Mouse (Mus musculus) forebrain, embryonic 16.5 days (tissue): ENCODE measurements around the gene Uimc1. TPM values are rescaled to one million over a fixed set of nuclear protein-coding genes. Genes with fewer than 3 reads are reported as not detected.

Source experiments
- ATAC-seq: fragments of 200-750 bp; cut with Nextera tagmentation; 2 replicates; pipeline ENCODE4 v1.8.0; 2017; ENCODE audit warnings: mild to moderate bottlenecking, moderate library complexity
- H3K27ac ChIP-seq: fragments of 300-500 bp; sonication (generic); 2 replicates; pipeline ENCODE4 v1.5.1; 2014; ENCODE audit warnings: low read length, control low read depth
- H3K27me3 ChIP-seq: fragments of 300-500 bp; sonication (generic); replicated peaks from 2 replicates; pipeline ENCODE4 v1.6.1; 2014; ENCODE audit warnings: low read length; ENCODE audit not compliant: control insufficient read depth, insufficient read depth
- H3K36me3 ChIP-seq: fragments of 300-500 bp; sonication (generic); 2 replicates; pipeline ENCODE4 v1.6.1; 2014; ENCODE audit not compliant: control insufficient read depth, insufficient read depth
- H3K4me1 ChIP-seq: fragments of 300-500 bp; sonication (generic); replicated peaks from 2 replicates; pipeline ENCODE4 v1.6.1; 2014; ENCODE audit warnings: low read length; ENCODE audit not compliant: control insufficient read depth, insufficient read depth
- H3K4me2 ChIP-seq: fragments of 300-500 bp; sonication (generic); 2 replicates; pipeline ENCODE4 v1.6.1; 2014; ENCODE audit warnings: mild to moderate bottlenecking, low read length, control low read depth
- H3K4me3 ChIP-seq: fragments of 300-500 bp; sonication (generic); replicated peaks from 2 replicates; pipeline ENCODE4 v1.5.1; 2014; ENCODE audit warnings: mild to moderate bottlenecking, low read length, control low read depth
- H3K9ac ChIP-seq: fragments of 300-500 bp; sonication (generic); replicated peaks from 2 replicates; pipeline ENCODE4 v1.6.1; 2014; ENCODE audit warnings: low read depth, low read length, control low read depth
- H3K9me3 ChIP-seq: fragments of 300-500 bp; sonication (generic); 2 replicates; pipeline ENCODE4 v1.6.1; 2016; ENCODE audit warnings: low read length; ENCODE audit not compliant: control insufficient read depth
- WGBS: fragments of 180-500 bp; shearing (Covaris S2); extraction: QIAGEN DNeasy Blood & Tissue Kit; methylation state at CpG from one replicate; pipeline ENCODE4 v1.1.7; 2014; 5-methylcytosine and 5-hydroxymethylcytosine counted together
- polyA plus RNA-seq: library from polyadenylated mRNA; unstranded; fragments of >200 nt; fragmentation: Nextera tagmentation; extraction: Ambion mirVana; gene quantifications from 2 replicates; pipeline ENCODE4 v1.2.1, GENCODE M21; 2015

Uimc1 gene
- polyA plus RNA-seq, 1 experiment from 2014 or later: 25.7 TPM

GRCm38 (mm10) chr13:54988181-54988760, 111.8 kb downstream of the Uimc1 start:
- H3K4me1 ChIP-seq: peaks cover 11% of the 10 kb centered on the region
- H3K27ac ChIP-seq: no peak overlapping the region
- H3K4me3 ChIP-seq: no peak overlapping the region
- ATAC-seq: no peak
- H3K4me2 ChIP-seq: no peak overlapping the region
- no peaks in the 10 kb centered on the region for H3K27me3 ChIP-seq
- H3K36me3 ChIP-seq: 0 out of 2 replicates have a peak, but pooled peaks cover 2% of the 10 kb centered on the region
- WGBS: 55% methylated on average over 7 of the region's 7 CpGs
- no peaks in the 10 kb centered on the region for H3K9me3 ChIP-seq
- H3K9ac ChIP-seq: no peak overlapping the region

GRCm38 (mm10) chr13:54987405-54987804, 112.7 kb downstream of the Uimc1 start:
- 72% methylated on average over 9 of the region's 9 CpGs for WGBS

DNA sequence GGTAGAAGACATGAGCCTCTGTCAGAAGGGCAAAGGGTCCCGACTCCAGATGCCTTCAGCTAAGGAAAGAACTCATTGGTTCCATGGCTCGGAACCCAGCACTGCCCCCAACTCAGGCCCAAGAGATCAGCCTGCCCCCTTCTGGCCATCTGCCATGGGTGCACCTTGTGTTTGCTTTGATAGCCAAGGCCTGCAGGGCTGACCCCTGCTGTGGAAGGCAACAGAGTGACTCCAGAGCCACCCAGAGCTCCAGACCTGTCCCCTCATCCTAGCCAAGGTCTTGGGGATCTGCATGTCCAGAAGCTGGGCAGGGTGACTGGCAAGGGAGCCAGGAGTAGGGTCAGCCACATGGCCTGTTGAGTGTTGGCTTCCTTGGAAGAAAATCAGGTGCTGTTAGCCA, 116.5 kb downstream of the Uimc1 start:
- no peak overlapping the region for H3K4me3 ChIP-seq
- H3K27ac ChIP-seq: no peak overlapping the region
- H3K9me3 ChIP-seq: no peaks in the 10 kb centered on the region
- H3K36me3 ChIP-seq: no peaks in the 10 kb centered on the region
- H3K4me1 ChIP-seq: peaks cover 32% of the 10 kb centered on the region
- no peak overlapping the region for H3K4me2 ChIP-seq
- no peak overlapping the region for H3K9ac ChIP-seq
- no peak for ATAC-seq
- H3K27me3 ChIP-seq: no peaks in the 10 kb centered on the region
- WGBS: 52% methylated on average over 2 of the region's 2 CpGs

More at GRCm38 (mm10) chr13:54987405-54987804, 112.7 kb downstream of the Uimc1 start:
- no peaks in the 10 kb centered on the region for H3K9me3 ChIP-seq
- H3K4me2 ChIP-seq: no peak overlapping the region
- H3K4me3 ChIP-seq: no peak overlapping the region
- H3K9ac ChIP-seq: 0 out of 2 replicates have a peak overlapping the region, but pooled peaks have one; percentile 22
- H3K27ac ChIP-seq: no peak overlapping the region
- no peaks in the 10 kb centered on the region for H3K27me3 ChIP-seq
- ATAC-seq: no peak
- H3K4me1 ChIP-seq: peaks cover 11% of the 10 kb centered on the region
- H3K36me3 ChIP-seq: 0 out of 2 replicates have a peak, but pooled peaks cover 2% of the 10 kb centered on the region

- Histone ChIP-seq H3K4me2 (no peak overlapping the region), H3K36me3 (no peaks in the 10 kb centered on the region), H3K4me1 (peaks cover 29% of the 10 kb centered on the region), H3K9me3 (no peaks in the 10 kb centered on the region), H3K27me3 (no peaks in the 10 kb centered on the region), H3K9ac (no peak overlapping the region), H3K4me3 (no peak overlapping the region), H3K27ac (no peak overlapping the region)
- ATAC-seq: no peak
- WGBS: 91% methylated on average over 8 of the region's 8 CpGs
Observed at GRCm38 (mm10) chr13:54983001-54983400, 117.1 kb downstream of the Uimc1 start.

DNA sequence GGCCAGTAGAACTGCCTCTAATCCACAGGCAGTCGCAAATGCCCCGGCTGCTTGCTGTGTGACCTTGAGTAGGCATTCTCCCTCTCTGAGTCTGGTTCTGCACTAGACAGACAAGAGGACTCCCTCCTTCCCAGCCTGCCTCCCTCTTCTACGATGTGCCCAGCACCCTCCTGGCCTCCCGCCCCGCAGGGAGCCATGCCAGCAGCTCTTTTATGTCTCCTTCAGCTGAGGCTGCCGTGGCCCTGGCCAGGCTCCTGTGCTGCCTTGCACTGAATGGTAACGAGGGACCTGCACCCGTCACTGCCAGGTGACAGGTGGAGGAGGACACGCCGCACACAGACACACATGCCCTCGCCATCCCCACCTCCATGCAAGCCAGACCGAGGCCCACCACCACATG, 119.1 kb downstream of the Uimc1 start:
- Histone ChIP-seq H3K9ac (no peak overlapping the region), H3K36me3 (no peaks in the 10 kb centered on the region), H3K27ac (no peak overlapping the region), H3K4me1 (peaks cover 25% of the 10 kb centered on the region), H3K4me3 (no peak overlapping the region), H3K4me2 (peak overlapping the region; percentile 22), H3K27me3 (no peaks in the 10 kb centered on the region), H3K9me3 (no peaks in the 10 kb centered on the region)
- ATAC-seq: peak; percentile 74
- WGBS: 23% methylated on average over 12 of the region's 12 CpGs

DNA sequence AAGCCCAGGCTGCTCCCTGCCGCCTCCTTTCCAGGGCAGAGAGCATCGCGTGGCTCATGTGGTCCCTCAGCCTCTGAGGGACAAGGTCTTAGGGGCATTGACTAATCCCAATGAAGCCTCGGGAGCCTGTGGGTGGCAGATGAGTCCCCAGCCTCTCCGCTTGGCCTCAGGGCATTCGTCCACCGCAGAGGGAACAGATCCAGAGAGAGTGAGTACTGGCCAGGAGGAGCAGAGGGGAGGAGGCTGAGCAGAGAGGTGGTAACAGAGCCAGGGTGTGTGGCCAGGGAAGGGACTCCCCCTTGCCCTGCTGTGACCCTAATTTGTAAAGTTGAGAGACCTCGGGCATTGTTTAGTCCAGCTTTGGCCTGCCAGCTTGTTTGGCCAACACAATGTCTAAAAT, 121.3 kb downstream of the Uimc1 start:
- Histone ChIP-seq H3K4me3 (no peak overlapping the region), H3K4me1 (peaks cover 35% of the 10 kb centered on the region), H3K9ac (no peak overlapping the region), H3K4me2 (no peak overlapping the region), H3K9me3 (no peaks in the 10 kb centered on the region), H3K27ac (no peak overlapping the region), H3K27me3 (no peaks in the 10 kb centered on the region), H3K36me3 (no peaks in the 10 kb centered on the region)
- 30% methylated on average over 8 of the region's 8 CpGs for WGBS
- ATAC-seq: no peak

Other genes starting within 250 kb of the Uimc1 start
- gene Unc5a, start 150.9 kb downstream of the Uimc1 start, polyA plus RNA-seq: 16.4 and 18.5 TPM in 2 replicates
- 0.82 and 0.83 TPM in 2 replicates for gene Hk3, start 78.9 kb downstream of the Uimc1 start, polyA plus RNA-seq
- gene Zfp346, start 5.0 kb upstream of the Uimc1 start, polyA plus RNA-seq: 22.7 and 26.3 TPM in 2 replicates
- not detected in 2 replicates for gene Gm17617, start 33.2 kb upstream of the Uimc1 start, polyA plus RNA-seq
- 0.67 and 1.4 TPM in 2 replicates for gene Fgfr4, start 52.3 kb upstream of the Uimc1 start, polyA plus RNA-seq
- gene Nsd1, start 109.5 kb upstream of the Uimc1 start, polyA plus RNA-seq: 52.4 and 53.1 TPM in 2 replicates
- gene Prelid1, start 220.2 kb upstream of the Uimc1 start, polyA plus RNA-seq: 288 and 303 TPM in 2 replicates
- gene Rab24, start 221.6 kb upstream of the Uimc1 start, polyA plus RNA-seq: 104 and 109 TPM in 2 replicates
- gene Mxd3, start 229.5 kb upstream of the Uimc1 start, polyA plus RNA-seq: 22.1 and 23.9 TPM in 2 replicates